Mouse (Mus musculus) limb, embryonic 15.5 days (tissue): ENCODE data around the gene Olfr199. TPM values are rescaled to one million over a fixed set of nuclear protein-coding genes. Genes with fewer than 3 reads are reported as not detected.
"Not testable (repeated sequence)": the region's sequence is repeated elsewhere in the genome, so short reads cannot be mapped to it uniquely, and the experiment has no call there.

Source experiments
- ATAC-seq: fragments of 200-750 bp; cut with Nextera tagmentation; 2 replicates; pipeline ENCODE4 v1.8.0; 2017; ENCODE audit warnings: low read depth, moderate TSS enrichment; ENCODE audit not compliant: insufficient number of reproducible peaks, low FRiP score, low TSS enrichment
- H3K27ac ChIP-seq: fragments of 300-500 bp; sonication (generic); 2 replicates; pipeline ENCODE4 v1.5.1; 2015; ENCODE audit warnings: moderate library complexity, mild to moderate bottlenecking, inconsistent platforms
- H3K27me3 ChIP-seq: fragments of 300-500 bp; sonication (generic); 2 replicates; pipeline ENCODE4 v1.6.1; 2015; ENCODE audit warnings: inconsistent platforms
- H3K36me3 ChIP-seq: fragments of 300-500 bp; sonication (generic); 2 replicates; pipeline ENCODE4 v1.6.1; 2015; ENCODE audit warnings: inconsistent platforms
- H3K4me1 ChIP-seq: fragments of 300-500 bp; sonication (generic); 2 replicates; pipeline ENCODE4 v1.6.1; 2015; ENCODE audit warnings: inconsistent platforms
- H3K4me2 ChIP-seq: fragments of 300-500 bp; sonication (generic); 2 replicates; pipeline ENCODE4 v1.6.1; 2015; ENCODE audit warnings: mild to moderate bottlenecking, inconsistent platforms
- H3K4me3 ChIP-seq: fragments of 300-500 bp; sonication (generic); 2 replicates; pipeline ENCODE4 v1.5.1; 2015; ENCODE audit warnings: mild to moderate bottlenecking, inconsistent platforms
- H3K9ac ChIP-seq: fragments of 300-500 bp; sonication (generic); 2 replicates; pipeline ENCODE4 v1.6.1; 2015; ENCODE audit warnings: inconsistent platforms
- H3K9me3 ChIP-seq: fragments of 300-500 bp; sonication (generic); 2 replicates; pipeline ENCODE4 v1.6.1; 2016; ENCODE audit warnings: inconsistent platforms
- WGBS: fragments of 180-500 bp; shearing (Covaris S2); methylation state at CpG from one replicate; pipeline ENCODE4 v1.1.7; 2015; 5-methylcytosine and 5-hydroxymethylcytosine counted together
- polyA plus RNA-seq: library from polyadenylated mRNA; unstranded; fragments of >200 nt; fragmentation: Nextera tagmentation; extraction: Ambion mirVana; gene quantifications from 2 replicates; pipeline ENCODE4 v1.2.1, GENCODE M21; 2015

The Olfr199 gene
- polyA plus RNA-seq = not detected in 2 replicates

- H3K27me3 ChIP-seq, ATAC-seq, H3K4me1 ChIP-seq, H3K4me3 ChIP-seq, H3K36me3 ChIP-seq, H3K4me2 ChIP-seq, H3K27ac ChIP-seq, H3K9me3 ChIP-seq, H3K9ac ChIP-seq: not testable (repeated sequence)
- WGBS = 73% methylated on average over 1 of the region's 1 CpGs
Observed at GRCm38 (mm10) chr16:59219667-59220066, at the start of gene Olfr199. TSS of gene Olfr199 (minus strand) at chr16:59219767.

GRCm38 (mm10) chr16:59269097-59269496 is 49.5 kb upstream of the Olfr199 start:
- not testable (repeated sequence) for H3K36me3 ChIP-seq, H3K9me3 ChIP-seq, H3K4me1 ChIP-seq, H3K4me3 ChIP-seq, H3K9ac ChIP-seq, H3K4me2 ChIP-seq, ATAC-seq, H3K27me3 ChIP-seq, H3K27ac ChIP-seq
- WGBS = 71% methylated on average over 4 of the region's 4 CpGs

- Histone ChIP-seq H3K4me2 (no peak overlapping the region), H3K4me3 (no peak overlapping the region), H3K9me3 (no peaks in the 10 kb centered on the region), H3K4me1 (no peaks in the 10 kb centered on the region), H3K9ac (no peak overlapping the region), H3K36me3 (no peaks in the 10 kb centered on the region), H3K27me3 (no peaks in the 10 kb centered on the region), H3K27ac (no peak overlapping the region)
- WGBS = 85% methylated on average over 17 of the region's 17 CpGs
- no peak for ATAC-seq
Observed at GRCm38 (mm10) chr16:59249684-59250083, 30.1 kb upstream of the Olfr199 start.

GRCm38 (mm10) chr16:59217861-59218260 is 1.7 kb downstream of the Olfr199 start:
- not testable (repeated sequence) for H3K27me3 ChIP-seq, H3K4me2 ChIP-seq, H3K36me3 ChIP-seq, H3K4me1 ChIP-seq, H3K9me3 ChIP-seq, ATAC-seq, H3K9ac ChIP-seq, H3K4me3 ChIP-seq, H3K27ac ChIP-seq
- WGBS = 81% methylated on average over 3 of the region's 3 CpGs

GRCm38 (mm10) chr16:59203433-59203832 is 16.1 kb downstream of the Olfr199 start, which contains the start of gene Olfr198:
TSS of gene Olfr198 (minus strand) at chr16:59203533.
- H3K9me3 ChIP-seq, H3K9ac ChIP-seq, H3K4me2 ChIP-seq, H3K4me1 ChIP-seq, H3K27me3 ChIP-seq, H3K27ac ChIP-seq, H3K4me3 ChIP-seq, H3K36me3 ChIP-seq, ATAC-seq: not testable (repeated sequence)
- 56% methylated on average over 1 of the region's 1 CpGs for WGBS

- H3K36me3 ChIP-seq = no peaks in the 10 kb centered on the region
- H3K27ac ChIP-seq = no peak within 1 kb of the TSS
- ATAC-seq = no peak
- H3K27me3 ChIP-seq = no peaks in the 10 kb centered on the region
- no peak within 1 kb of the TSS for H3K4me2 ChIP-seq
- no peaks in the 10 kb centered on the region for H3K9me3 ChIP-seq
- 81% methylated on average over 3 of the region's 3 CpGs for WGBS
- no peak within 1 kb of the TSS for H3K4me3 ChIP-seq
- H3K4me1 ChIP-seq = no peaks in the 10 kb centered on the region
- no peak within 1 kb of the TSS for H3K9ac ChIP-seq
Observed at GRCm38 (mm10) chr16:59170354-59170753, 49.2 kb downstream of the Olfr199 start, which contains the start of gene Olfr196. TSS of gene Olfr196 (minus strand) at chr16:59170454.

Other genes with a start within 250 kb of the Olfr199 start
- not detected in 2 replicates for gene Olfr183, start 224.4 kb downstream of the Olfr199 start, polyA plus RNA-seq
- not detected in 2 replicates for gene Olfr186, start 189.5 kb downstream of the Olfr199 start, polyA plus RNA-seq
- gene Olfr187, start 180.0 kb downstream of the Olfr199 start, polyA plus RNA-seq = not detected in 2 replicates
- gene Olfr190, start 141.8 kb downstream of the Olfr199 start, polyA plus RNA-seq = not detected in 2 replicates
- gene Olfr191, start 129.9 kb downstream of the Olfr199 start, polyA plus RNA-seq = not detected in 2 replicates
- not detected in 2 replicates for gene Olfr193, start 107.9 kb downstream of the Olfr199 start, polyA plus RNA-seq
- gene Olfr194, start 98.7 kb downstream of the Olfr199 start, polyA plus RNA-seq = not detected in 2 replicates
- not detected in 2 replicates for gene Olfr195, start 72.7 kb downstream of the Olfr199 start, polyA plus RNA-seq
- not detected in 2 replicates for gene Olfr196, start 49.3 kb downstream of the Olfr199 start, polyA plus RNA-seq
- not detected in 2 replicates for gene Olfr198, start 16.2 kb downstream of the Olfr199 start, polyA plus RNA-seq
- gene Olfr201, start 52.9 kb upstream of the Olfr199 start, polyA plus RNA-seq = not detected in 2 replicates
- gene Olfr202, start 67.0 kb upstream of the Olfr199 start, polyA plus RNA-seq = not detected in 2 replicates
- gene Olfr203, start 79.1 kb upstream of the Olfr199 start, polyA plus RNA-seq = not detected in 2 replicates
- not detected in 2 replicates for gene Olfr204, start 98.5 kb upstream of the Olfr199 start, polyA plus RNA-seq
- gene Olfr205, start 111.4 kb upstream of the Olfr199 start, polyA plus RNA-seq = not detected in 2 replicates
- not detected in 2 replicates for gene Olfr206, start 129.5 kb upstream of the Olfr199 start, polyA plus RNA-seq
- gene Olfr209, start 144.2 kb upstream of the Olfr199 start, polyA plus RNA-seq = not detected in 2 replicates
- gene Gabrr3, start 187.6 kb upstream of the Olfr199 start, polyA plus RNA-seq = not detected in 2 replicates